Mouse (Mus musculus): ENCODE measurements at regions not wholly inside any gene's neighbourhood (a gene's known extent, or its start where the extent isn't known, plus 50 kb on each side); places are given as distances from the start of the nearest gene placed in this dataset.
"Not testable (repeated sequence)": the region's sequence is repeated elsewhere in the genome, so short reads cannot be mapped to it uniquely, and the experiment has no call there.

DNA sequence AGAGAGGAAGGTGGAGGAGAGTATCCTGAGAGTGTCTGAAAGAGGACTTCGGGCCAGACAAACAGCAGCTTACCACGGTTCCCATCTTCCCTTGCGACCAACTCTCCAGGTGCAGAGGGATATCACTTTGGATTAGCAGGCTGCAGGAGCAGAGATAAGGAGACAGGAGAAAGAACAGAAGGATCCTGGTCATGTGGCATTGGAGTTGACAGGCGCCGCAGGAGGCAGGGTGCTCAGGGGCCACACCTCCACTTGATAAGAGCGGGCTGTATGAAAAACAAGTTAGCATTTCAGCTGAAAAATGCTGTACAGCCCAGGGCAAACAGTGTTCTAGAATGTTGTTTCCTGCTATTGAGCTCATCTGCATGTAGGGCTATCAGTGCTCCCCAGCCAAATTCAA lies 272.1 kb upstream of the Cdh4 start:
- 70% methylated on average over 6 of the region's 6 CpGs for WGBS
- no peak overlapping the region for H3K9ac ChIP-seq (replicated peaks; ENCODE audit: low read depth, low read length)
- H3K4me1 ChIP-seq (replicated peaks; ENCODE audit: control insufficient read depth, insufficient read depth, low read length): no peaks in the 10 kb centered on the region
- no peak overlapping the region for H3K4me2 ChIP-seq (ENCODE audit: low read length)
- no peak overlapping the region for H3K27ac ChIP-seq (ENCODE audit: low read length)
- no peak for ATAC-seq
- H3K9me3 ChIP-seq (ENCODE audit: control insufficient read depth, low read length): no peaks in the 10 kb centered on the region
- no peaks in the 10 kb centered on the region for H3K36me3 ChIP-seq (ENCODE audit: control insufficient read depth, insufficient read depth)
- H3K4me3 ChIP-seq (replicated peaks; ENCODE audit: low read length): no peak overlapping the region
- H3K27me3 ChIP-seq (replicated peaks; ENCODE audit: control insufficient read depth, insufficient read depth, low read length): no peaks in the 10 kb centered on the region

DNA sequence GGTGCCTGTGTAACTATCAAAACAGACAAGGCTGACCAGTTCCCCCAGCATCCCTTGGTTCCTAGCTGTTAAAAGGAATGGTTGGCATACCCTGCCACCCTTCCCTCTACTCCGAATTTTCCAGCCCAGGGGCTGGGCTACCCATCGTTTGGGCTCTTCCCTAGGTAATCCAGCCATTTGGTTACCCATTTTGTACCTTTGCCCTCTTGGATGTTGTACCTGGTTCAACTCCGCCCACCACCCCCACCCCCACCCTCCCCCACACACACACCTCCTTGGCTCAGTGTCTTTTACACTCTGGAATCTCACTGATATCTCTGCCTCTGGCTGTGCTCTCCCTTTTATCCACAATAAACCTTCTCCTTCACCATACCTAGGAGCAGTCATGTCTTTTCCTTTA lies 271.6 kb upstream of the Cdh4 start:
- Histone ChIP-seq H3K36me3 (ENCODE audit: control insufficient read depth, insufficient read depth) (no peaks in the 10 kb centered on the region), H3K9me3 (ENCODE audit: control insufficient read depth, low read length) (no peaks in the 10 kb centered on the region), H3K27ac (ENCODE audit: low read length) (no peak overlapping the region), H3K4me2 (ENCODE audit: low read length) (no peak overlapping the region), H3K9ac (replicated peaks; ENCODE audit: low read depth, low read length) (no peak overlapping the region), H3K4me1 (replicated peaks; ENCODE audit: control insufficient read depth, insufficient read depth, low read length) (no peaks in the 10 kb centered on the region), H3K4me3 (replicated peaks; ENCODE audit: low read length) (no peak overlapping the region), H3K27me3 (replicated peaks; ENCODE audit: control insufficient read depth, insufficient read depth, low read length) (no peaks in the 10 kb centered on the region)
- ATAC-seq: no peak
- 60% methylated on average over 3 of the region's 3 CpGs for WGBS

DNA sequence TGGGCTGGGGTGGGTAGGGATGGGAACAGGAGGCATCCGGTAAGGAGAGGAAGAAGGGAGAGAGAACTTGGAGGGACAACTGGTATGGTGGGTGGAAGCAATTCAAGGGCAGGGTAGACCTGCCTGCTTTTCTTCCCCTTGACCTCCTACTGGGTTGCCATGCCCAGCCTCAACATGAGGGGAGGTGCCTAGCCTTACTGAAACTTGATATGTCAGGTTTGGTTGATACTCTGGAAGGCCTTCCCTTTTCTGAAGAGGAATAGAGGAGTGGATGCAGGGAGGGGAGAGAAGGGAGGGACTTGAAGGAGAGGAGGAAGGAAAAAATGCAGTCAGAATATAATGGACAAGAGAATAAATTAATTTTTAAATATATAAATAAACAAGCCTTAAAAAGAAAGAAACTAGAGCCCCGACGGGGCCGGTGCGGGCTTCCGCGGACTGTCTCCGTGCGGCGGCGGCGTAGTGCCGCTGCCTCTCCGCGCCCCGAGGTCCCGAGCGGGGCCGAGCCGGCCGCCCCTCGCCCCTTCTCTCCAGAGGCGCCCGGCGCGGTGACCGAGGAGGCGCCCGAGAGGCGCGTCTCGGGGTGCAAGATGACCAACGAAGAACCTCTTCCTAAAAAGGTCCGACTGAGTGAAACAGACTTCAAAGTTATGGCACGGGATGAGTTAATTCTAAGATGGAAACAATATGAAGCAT lies 265.2 kb upstream of the Cdh4 start:
- ATAC-seq: 0 out of 2 replicates have a peak, but pooled peaks have one; percentile 59
- H3K27me3 ChIP-seq (replicated peaks; ENCODE audit: control insufficient read depth, insufficient read depth, low read length); H3K4me1 ChIP-seq (replicated peaks; ENCODE audit: control insufficient read depth, insufficient read depth, low read length); H3K36me3 ChIP-seq (ENCODE audit: control insufficient read depth, insufficient read depth); H3K27ac ChIP-seq (ENCODE audit: low read length); H3K9ac ChIP-seq (replicated peaks; ENCODE audit: low read depth, low read length); H3K9me3 ChIP-seq (ENCODE audit: control insufficient read depth, low read length): not testable (repeated sequence)
- H3K4me3 ChIP-seq (replicated peaks; ENCODE audit: low read length): 0 out of 2 replicates have a peak overlapping the region, but pooled peaks have one; percentile 11
- WGBS: 6% methylated on average over 23 of the region's 35 CpGs
- H3K4me2 ChIP-seq (ENCODE audit: low read length): peak overlapping the region; percentile 41

GRCm38 (mm10) chr2:179181366-179181765 lies 260.9 kb upstream of the Cdh4 start:
- Histone ChIP-seq H3K9me3 (ENCODE audit: control insufficient read depth, low read length) (no peaks in the 10 kb centered on the region), H3K9ac (replicated peaks; ENCODE audit: low read depth, low read length) (no peak overlapping the region), H3K4me3 (replicated peaks; ENCODE audit: low read length) (no peak overlapping the region), H3K27me3 (replicated peaks; ENCODE audit: control insufficient read depth, insufficient read depth, low read length) (0 out of 2 replicates have a peak, but pooled peaks cover 3% of the 10 kb centered on the region), H3K27ac (ENCODE audit: low read length) (no peak overlapping the region), H3K4me2 (ENCODE audit: low read length) (no peak overlapping the region), H3K36me3 (ENCODE audit: control insufficient read depth, insufficient read depth) (no peaks in the 10 kb centered on the region), H3K4me1 (replicated peaks; ENCODE audit: control insufficient read depth, insufficient read depth, low read length) (peaks cover 3% of the 10 kb centered on the region; the same call in 1 of the 2 replicates)
- 82% methylated on average over 3 of the region's 3 CpGs for WGBS
- no peak for ATAC-seq

GRCm38 (mm10) chr2:179182123-179182522 lies 260.1 kb upstream of the Cdh4 start:
- H3K27ac ChIP-seq (ENCODE audit: low read length): no peak overlapping the region
- no peaks in the 10 kb centered on the region for H3K9me3 ChIP-seq (ENCODE audit: control insufficient read depth, low read length)
- 64% methylated on average over 4 of the region's 4 CpGs for WGBS
- no peak overlapping the region for H3K4me2 ChIP-seq (ENCODE audit: low read length)
- H3K36me3 ChIP-seq (ENCODE audit: control insufficient read depth, insufficient read depth): no peaks in the 10 kb centered on the region
- H3K27me3 ChIP-seq (replicated peaks; ENCODE audit: control insufficient read depth, insufficient read depth, low read length): no peaks in the 10 kb centered on the region
- 0 out of 2 replicates have a peak, but pooled peaks have one; percentile 49 for ATAC-seq
- H3K9ac ChIP-seq (replicated peaks; ENCODE audit: low read depth, low read length): no peak overlapping the region
- H3K4me1 ChIP-seq (replicated peaks; ENCODE audit: control insufficient read depth, insufficient read depth, low read length): peaks cover 3% of the 10 kb centered on the region; the same call in 1 of the 2 replicates
- H3K4me3 ChIP-seq (replicated peaks; ENCODE audit: low read length): no peak overlapping the region

DNA sequence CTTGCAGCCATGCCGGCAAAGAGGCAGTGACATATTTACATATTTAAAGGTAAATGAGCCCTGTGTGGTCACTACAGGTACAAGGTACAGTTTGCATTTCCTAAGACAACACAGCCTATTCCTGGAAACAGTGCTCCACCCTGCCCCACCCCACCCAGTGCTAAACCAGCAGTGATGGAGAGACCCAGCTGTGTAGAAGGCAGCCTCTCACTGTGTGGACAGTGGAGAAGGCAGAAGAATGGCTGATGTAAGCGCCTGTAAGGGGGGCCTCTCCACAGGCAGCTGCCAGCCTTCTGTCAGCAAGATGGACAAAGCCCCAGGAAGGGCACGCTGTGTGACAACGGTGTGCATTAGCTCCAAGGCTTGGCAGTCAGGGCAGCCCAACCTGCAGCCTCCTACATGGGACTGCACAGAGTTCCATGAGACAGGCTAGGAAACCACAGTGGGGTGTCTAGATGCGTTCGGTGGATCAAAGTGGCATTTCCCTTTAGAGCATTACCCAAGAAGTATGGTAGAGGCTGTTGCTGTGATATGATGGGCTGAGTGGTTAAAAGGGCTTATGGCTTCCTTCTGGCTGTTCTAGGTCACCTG lies 249.2 kb upstream of the Cdh4 start:
- Histone ChIP-seq H3K27ac (ENCODE audit: low read length) (no peak overlapping the region), H3K4me3 (replicated peaks; ENCODE audit: low read length) (no peak overlapping the region), H3K36me3 (ENCODE audit: control insufficient read depth, insufficient read depth) (no peaks in the 10 kb centered on the region), H3K27me3 (replicated peaks; ENCODE audit: control insufficient read depth, insufficient read depth, low read length) (no peaks in the 10 kb centered on the region), H3K4me2 (ENCODE audit: low read length) (no peak overlapping the region), H3K9ac (replicated peaks; ENCODE audit: low read depth, low read length) (no peak overlapping the region), H3K9me3 (ENCODE audit: control insufficient read depth, low read length) (no peaks in the 10 kb centered on the region), H3K4me1 (replicated peaks; ENCODE audit: control insufficient read depth, insufficient read depth, low read length) (0 out of 2 replicates have a peak, but pooled peaks cover 2% of the 10 kb centered on the region)
- 58% methylated on average over 6 of the region's 6 CpGs for WGBS
- ATAC-seq: peak; percentile 45; the same call in 1 of the 2 replicates

GRCm38 (mm10) chr2:179193507-179194160 lies 248.6 kb upstream of the Cdh4 start:
- no peaks in the 10 kb centered on the region for H3K9me3 ChIP-seq (ENCODE audit: control insufficient read depth, low read length)
- 0 out of 2 replicates have a peak, but pooled peaks cover 2% of the 10 kb centered on the region for H3K4me1 ChIP-seq (replicated peaks; ENCODE audit: control insufficient read depth, insufficient read depth, low read length)
- 42% methylated on average over 9 of the region's 9 CpGs for WGBS
- 0 out of 2 replicates have a peak, but pooled peaks have one; percentile 50 for ATAC-seq
- H3K27ac ChIP-seq (ENCODE audit: low read length): no peak overlapping the region
- H3K4me3 ChIP-seq (replicated peaks; ENCODE audit: low read length): no peak overlapping the region
- no peaks in the 10 kb centered on the region for H3K27me3 ChIP-seq (replicated peaks; ENCODE audit: control insufficient read depth, insufficient read depth, low read length)
- H3K36me3 ChIP-seq (ENCODE audit: control insufficient read depth, insufficient read depth): no peaks in the 10 kb centered on the region
- no peak overlapping the region for H3K9ac ChIP-seq (replicated peaks; ENCODE audit: low read depth, low read length)
- H3K4me2 ChIP-seq (ENCODE audit: low read length): no peak overlapping the region

- Histone ChIP-seq H3K36me3 (ENCODE audit: control insufficient read depth, insufficient read depth) (no peaks in the 10 kb centered on the region), H3K4me1 (replicated peaks; ENCODE audit: control insufficient read depth, insufficient read depth, low read length) (0 out of 2 replicates have a peak, but pooled peaks cover 2% of the 10 kb centered on the region), H3K4me3 (replicated peaks; ENCODE audit: low read length) (no peak overlapping the region), H3K27me3 (replicated peaks; ENCODE audit: control insufficient read depth, insufficient read depth, low read length) (no peaks in the 10 kb centered on the region), H3K27ac (ENCODE audit: low read length) (no peak overlapping the region), H3K4me2 (ENCODE audit: low read length) (no peak overlapping the region), H3K9me3 (ENCODE audit: control insufficient read depth, low read length) (no peaks in the 10 kb centered on the region), H3K9ac (replicated peaks; ENCODE audit: low read depth, low read length) (no peak overlapping the region)
- 94% methylated on average over 1 of the region's 1 CpGs for WGBS
- no peak for ATAC-seq
Measured at GRCm38 (mm10) chr2:179197471-179197870, 244.8 kb upstream of the Cdh4 start.

- 11% methylated on average over 6 of the region's 6 CpGs for WGBS
Measured at GRCm38 (mm10) chr2:179200495-179200894, 241.7 kb upstream of the Cdh4 start.

More at GRCm38 (mm10) chr2:179200495-179200894, 241.7 kb upstream of the Cdh4 start:
- no peak overlapping the region for H3K9ac ChIP-seq (replicated peaks; ENCODE audit: low read depth, low read length)
- H3K4me2 ChIP-seq (ENCODE audit: low read length): no peak overlapping the region
- no peak overlapping the region for H3K27ac ChIP-seq (ENCODE audit: low read length)
- H3K4me1 ChIP-seq (replicated peaks; ENCODE audit: control insufficient read depth, insufficient read depth, low read length): no peaks in the 10 kb centered on the region
- no peak for ATAC-seq
- H3K27me3 ChIP-seq (replicated peaks; ENCODE audit: control insufficient read depth, insufficient read depth, low read length): no peaks in the 10 kb centered on the region
- no peaks in the 10 kb centered on the region for H3K9me3 ChIP-seq (ENCODE audit: control insufficient read depth, low read length)
- H3K36me3 ChIP-seq (ENCODE audit: control insufficient read depth, insufficient read depth): no peaks in the 10 kb centered on the region
- no peak overlapping the region for H3K4me3 ChIP-seq (replicated peaks; ENCODE audit: low read length)

All from forebrain, embryonic 16.5 days (tissue).